Mouse (Mus musculus) forebrain, embryonic 16.5 days (tissue): Measurements from ENCODE around the gene Pex1. TPM values are rescaled to one million over a fixed set of nuclear protein-coding genes. Genes with fewer than 3 reads are reported as not detected.

Experiments
- ATAC-seq: fragments of 200-750 bp; cut with Nextera tagmentation; 2 replicates; pipeline ENCODE4 v1.8.0; 2017; ENCODE audit warnings: mild to moderate bottlenecking, moderate library complexity
- H3K27ac ChIP-seq: fragments of 300-500 bp; sonication (generic); 2 replicates; pipeline ENCODE4 v1.5.1; 2014; ENCODE audit warnings: low read length, control low read depth
- H3K27me3 ChIP-seq: fragments of 300-500 bp; sonication (generic); replicated peaks from 2 replicates; pipeline ENCODE4 v1.6.1; 2014; ENCODE audit warnings: low read length; ENCODE audit not compliant: control insufficient read depth, insufficient read depth
- H3K36me3 ChIP-seq: fragments of 300-500 bp; sonication (generic); 2 replicates; pipeline ENCODE4 v1.6.1; 2014; ENCODE audit not compliant: control insufficient read depth, insufficient read depth
- H3K4me1 ChIP-seq: fragments of 300-500 bp; sonication (generic); replicated peaks from 2 replicates; pipeline ENCODE4 v1.6.1; 2014; ENCODE audit warnings: low read length; ENCODE audit not compliant: control insufficient read depth, insufficient read depth
- H3K4me2 ChIP-seq: fragments of 300-500 bp; sonication (generic); 2 replicates; pipeline ENCODE4 v1.6.1; 2014; ENCODE audit warnings: mild to moderate bottlenecking, low read length, control low read depth
- H3K4me3 ChIP-seq: fragments of 300-500 bp; sonication (generic); replicated peaks from 2 replicates; pipeline ENCODE4 v1.5.1; 2014; ENCODE audit warnings: mild to moderate bottlenecking, low read length, control low read depth
- H3K9ac ChIP-seq: fragments of 300-500 bp; sonication (generic); replicated peaks from 2 replicates; pipeline ENCODE4 v1.6.1; 2014; ENCODE audit warnings: low read depth, low read length, control low read depth
- H3K9me3 ChIP-seq: fragments of 300-500 bp; sonication (generic); 2 replicates; pipeline ENCODE4 v1.6.1; 2016; ENCODE audit warnings: low read length; ENCODE audit not compliant: control insufficient read depth
- WGBS: fragments of 180-500 bp; shearing (Covaris S2); extraction: QIAGEN DNeasy Blood & Tissue Kit; methylation state at CpG from one replicate; pipeline ENCODE4 v1.1.7; 2014; 5-methylcytosine and 5-hydroxymethylcytosine counted together
- polyA plus RNA-seq: library from polyadenylated mRNA; unstranded; fragments of >200 nt; fragmentation: Nextera tagmentation; extraction: Ambion mirVana; gene quantifications from 2 replicates; pipeline ENCODE4 v1.2.1, GENCODE M21; 2015

Gene Pex1
- 24.8 and 27.3 TPM in 2 replicates for polyA plus RNA-seq

- WGBS = under 1% methylated on average over 50 of the region's 50 CpGs
- peaks cover 17% of the 10 kb centered on the region for H3K4me1 ChIP-seq
- H3K27me3 ChIP-seq = no peaks in the 10 kb centered on the region
- H3K9me3 ChIP-seq = no peaks in the 10 kb centered on the region
- ATAC-seq = peak; percentile 99
- H3K9ac ChIP-seq = peak within 1 kb of the TSS; percentile 67
- H3K27ac ChIP-seq = peak within 1 kb of the TSS; percentile 44
- H3K4me3 ChIP-seq = peak within 1 kb of the TSS; percentile 61
- H3K4me2 ChIP-seq = peak within 1 kb of the TSS; percentile 81
- H3K36me3 ChIP-seq = peaks cover 5% of the 10 kb centered on the region
Observed at GRCm38 (mm10) chr5:3595693-3596398, at the start of gene Pex1. TSS of gene Pex1 (plus strand) at chr5:3596066.

- H3K4me3 ChIP-seq = no peak overlapping the region
- H3K4me2 ChIP-seq = no peak overlapping the region
- H3K36me3 ChIP-seq = peaks cover 5% of the 10 kb centered on the region; the same call in 1 of the 2 replicates
- H3K9ac ChIP-seq = no peak overlapping the region
- no peak for ATAC-seq
- peaks cover 13% of the 10 kb centered on the region for H3K4me1 ChIP-seq
- WGBS = 84% methylated on average over 1 of the region's 1 CpGs
- no peak overlapping the region for H3K27ac ChIP-seq
- no peaks in the 10 kb centered on the region for H3K27me3 ChIP-seq
- no peaks in the 10 kb centered on the region for H3K9me3 ChIP-seq
Observed at GRCm38 (mm10) chr5:3546226-3546625, 49.6 kb upstream of the Pex1 start.

- WGBS = 97% methylated on average over 1 of the region's 1 CpGs
- ATAC-seq = no peak
- Histone ChIP-seq H3K27me3 (no peaks in the 10 kb centered on the region), H3K4me2 (no peak overlapping the region), H3K36me3 (peaks cover 9% of the 10 kb centered on the region; the same call in 1 of the 2 replicates), H3K9ac (no peak overlapping the region), H3K9me3 (no peaks in the 10 kb centered on the region), H3K4me3 (no peak overlapping the region), H3K4me1 (no peaks in the 10 kb centered on the region), H3K27ac (no peak overlapping the region)
Observed at GRCm38 (mm10) chr5:3551481-3551880, 44.4 kb upstream of the Pex1 start.

GRCm38 (mm10) chr5:3554198-3554597 is 41.7 kb upstream of the Pex1 start:
- Histone ChIP-seq H3K4me2 (no peak overlapping the region), H3K27me3 (no peaks in the 10 kb centered on the region), H3K27ac (no peak overlapping the region), H3K36me3 (peaks cover 10% of the 10 kb centered on the region; the same call in 1 of the 2 replicates), H3K4me1 (no peaks in the 10 kb centered on the region), H3K4me3 (no peak overlapping the region), H3K9me3 (no peaks in the 10 kb centered on the region), H3K9ac (no peak overlapping the region)
- ATAC-seq = no peak
- 92% methylated on average over 2 of the region's 2 CpGs for WGBS

GRCm38 (mm10) chr5:3571266-3571665 is 24.6 kb upstream of the Pex1 start, which contains the start of gene 1700109H08Rik:
TSS of gene 1700109H08Rik (plus strand) at chr5:3571566.
- H3K36me3 ChIP-seq = peaks cover 60% of the 10 kb centered on the region
- H3K27me3 ChIP-seq = no peaks in the 10 kb centered on the region

GRCm38 (mm10) chr5:3574825-3575224 is 21.0 kb upstream of the Pex1 start:
- Histone ChIP-seq H3K36me3 (peaks cover 79% of the 10 kb centered on the region), H3K9ac (no peak overlapping the region), H3K9me3 (no peaks in the 10 kb centered on the region; the same call in 1 of the 2 replicates), H3K27ac (no peak overlapping the region), H3K4me2 (no peak overlapping the region), H3K27me3 (no peaks in the 10 kb centered on the region), H3K4me3 (no peak overlapping the region), H3K4me1 (no peaks in the 10 kb centered on the region)
- WGBS = 90% methylated on average over 2 of the region's 2 CpGs
- no peak for ATAC-seq

More at GRCm38 (mm10) chr5:3571266-3571665, 24.6 kb upstream of the Pex1 start, which contains the start of gene 1700109H08Rik:
- H3K27ac ChIP-seq = no peak within 1 kb of the TSS
- no peak within 1 kb of the TSS for H3K9ac ChIP-seq
- no peaks in the 10 kb centered on the region for H3K4me1 ChIP-seq
- no peaks in the 10 kb centered on the region; the same call in 1 of the 2 replicates for H3K9me3 ChIP-seq
- no peak within 1 kb of the TSS for H3K4me2 ChIP-seq
- no peak for ATAC-seq
- 96% methylated on average over 4 of the region's 4 CpGs for WGBS
- H3K4me3 ChIP-seq = no peak within 1 kb of the TSS

- Histone ChIP-seq H3K4me3 (no peak overlapping the region), H3K9ac (no peak overlapping the region), H3K27me3 (no peaks in the 10 kb centered on the region), H3K9me3 (no peaks in the 10 kb centered on the region; the same call in 1 of the 2 replicates), H3K4me1 (no peaks in the 10 kb centered on the region), H3K27ac (no peak overlapping the region), H3K36me3 (peaks cover 67% of the 10 kb centered on the region), H3K4me2 (no peak overlapping the region)
- ATAC-seq = no peak
- 94% methylated on average over 2 of the region's 2 CpGs for WGBS
Observed at GRCm38 (mm10) chr5:3577939-3578338, 17.9 kb upstream of the Pex1 start.

GRCm38 (mm10) chr5:3579066-3579465 is 16.8 kb upstream of the Pex1 start:
- WGBS = 95% methylated on average over 7 of the region's 7 CpGs
- Histone ChIP-seq H3K27ac (no peak overlapping the region), H3K9ac (no peak overlapping the region), H3K4me1 (no peaks in the 10 kb centered on the region), H3K27me3 (no peaks in the 10 kb centered on the region), H3K9me3 (no peaks in the 10 kb centered on the region; the same call in 1 of the 2 replicates), H3K36me3 (peaks cover 68% of the 10 kb centered on the region), H3K4me2 (no peak overlapping the region), H3K4me3 (no peak overlapping the region)
- ATAC-seq = no peak

- no peaks in the 10 kb centered on the region for H3K9me3 ChIP-seq
- H3K27ac ChIP-seq = peak within 1 kb of the TSS; percentile 44
- H3K27me3 ChIP-seq = no peaks in the 10 kb centered on the region
- peak; percentile 83 for ATAC-seq
- H3K4me3 ChIP-seq = peak within 1 kb of the TSS; percentile 61
- peaks cover under 1% of the 10 kb centered on the region for H3K36me3 ChIP-seq
- WGBS = under 1% methylated on average over 31 of the region's 31 CpGs
- H3K4me1 ChIP-seq = peaks cover 17% of the 10 kb centered on the region
- peak within 1 kb of the TSS; percentile 81 for H3K4me2 ChIP-seq
- H3K9ac ChIP-seq = peak within 1 kb of the TSS; percentile 67
Observed at GRCm38 (mm10) chr5:3596399-3596766, 517 bp downstream of the Pex1 start, which contains the start of gene Rbm48. TSS of gene Rbm48 (minus strand) at chr5:3596585.
